Mouse (Mus musculus) heart, embryonic 12.5 days (tissue): ENCODE data around the gene Pde7b. TPM values are rescaled to one million over a fixed set of nuclear protein-coding genes. Genes with fewer than 3 reads are reported as not detected.

Experiments
- ATAC-seq: fragments of 200-750 bp; cut with Nextera tagmentation; 2 replicates; pipeline ENCODE4 v1.8.0; 2017; ENCODE audit warnings: moderate TSS enrichment, moderate library complexity; ENCODE audit not compliant: insufficient number of reproducible peaks, low FRiP score
- H3K27ac ChIP-seq: fragments of 300-500 bp; sonication (generic); 2 replicates; pipeline ENCODE4 v1.5.1; 2016; ENCODE audit warnings: mild to moderate bottlenecking, moderate library complexity; ENCODE audit not compliant: poor library complexity, severe bottlenecking
- H3K27me3 ChIP-seq: fragments of 300-500 bp; sonication (generic); replicated peaks from 2 replicates; pipeline ENCODE4 v1.6.1; 2016; ENCODE audit warnings: mild to moderate bottlenecking, moderate library complexity
- H3K36me3 ChIP-seq: fragments of 300-500 bp; sonication (generic); 2 replicates; pipeline ENCODE4 v1.6.1; 2016; ENCODE audit warnings: mild to moderate bottlenecking, moderate library complexity
- H3K4me1 ChIP-seq: fragments of 300-500 bp; sonication (generic); replicated peaks from 2 replicates; pipeline ENCODE4 v1.6.1; 2016; ENCODE audit warnings: mild to moderate bottlenecking
- H3K4me2 ChIP-seq: fragments of 300-500 bp; sonication (generic); 2 replicates; pipeline ENCODE4 v1.6.1; 2016; ENCODE audit warnings: mild to moderate bottlenecking, moderate library complexity
- H3K4me3 ChIP-seq: fragments of 300-500 bp; sonication (generic); 2 replicates; pipeline ENCODE4 v1.5.1; 2016; ENCODE audit warnings: mild to moderate bottlenecking
- H3K9ac ChIP-seq: fragments of 300-500 bp; sonication (generic); 2 replicates; pipeline ENCODE4 v1.6.1; 2016; ENCODE audit warnings: mild to moderate bottlenecking, moderate library complexity
- H3K9me3 ChIP-seq: fragments of 300-500 bp; sonication (generic); replicated peaks from 2 replicates; pipeline ENCODE4 v1.6.1; 2016; ENCODE audit warnings: mild to moderate bottlenecking, moderate library complexity
- WGBS: fragments of 180-500 bp; shearing (Covaris S2); methylation state at CpG from one replicate; pipeline ENCODE4 v1.1.7; 2016; 5-methylcytosine and 5-hydroxymethylcytosine counted together
- polyA plus RNA-seq: library from polyadenylated mRNA; unstranded; fragments of >200 nt; fragmentation: Nextera tagmentation; extraction: Ambion mirVana; gene quantifications from 2 replicates; pipeline ENCODE4 v1.2.1, GENCODE M21; 2016

The Pde7b gene
- polyA plus RNA-seq, 1 experiment from 2014 or later, result 16.3 TPM

GRCm38 (mm10) chr10:20513461-20513860, 211.4 kb downstream of the Pde7b start:
- no peak overlapping the region for H3K4me2 ChIP-seq
- WGBS, result 77% methylated on average over 5 of the region's 5 CpGs
- no peaks in the 10 kb centered on the region for H3K27me3 ChIP-seq
- H3K4me3 ChIP-seq, result no peak overlapping the region
- no peak overlapping the region for H3K9ac ChIP-seq
- peaks cover 17% of the 10 kb centered on the region for H3K4me1 ChIP-seq
- no peaks in the 10 kb centered on the region for H3K36me3 ChIP-seq
- ATAC-seq, result no peak
- no peak overlapping the region for H3K27ac ChIP-seq
- H3K9me3 ChIP-seq, result no peaks in the 10 kb centered on the region

GRCm38 (mm10) chr10:20509819-20510218, 215.1 kb downstream of the Pde7b start:
- Histone ChIP-seq H3K9me3 (no peaks in the 10 kb centered on the region), H3K4me1 (peaks cover 22% of the 10 kb centered on the region; the same call in 1 of the 2 replicates), H3K36me3 (no peaks in the 10 kb centered on the region), H3K4me3 (no peak overlapping the region), H3K9ac (no peak overlapping the region), H3K27me3 (no peaks in the 10 kb centered on the region), H3K4me2 (no peak overlapping the region), H3K27ac (no peak overlapping the region)
- WGBS, result 79% methylated on average over 4 of the region's 4 CpGs
- no peak for ATAC-seq

GRCm38 (mm10) chr10:20508497-20508896, 216.4 kb downstream of the Pde7b start:
- H3K36me3 ChIP-seq, result no peaks in the 10 kb centered on the region
- peaks cover 19% of the 10 kb centered on the region; the same call in 1 of the 2 replicates for H3K4me1 ChIP-seq
- no peak overlapping the region for H3K9ac ChIP-seq
- ATAC-seq, result no peak
- H3K4me2 ChIP-seq, result no peak overlapping the region
- no peaks in the 10 kb centered on the region for H3K9me3 ChIP-seq
- no peaks in the 10 kb centered on the region for H3K27me3 ChIP-seq
- 65% methylated on average over 3 of the region's 3 CpGs for WGBS
- H3K4me3 ChIP-seq, result no peak overlapping the region
- H3K27ac ChIP-seq, result no peak overlapping the region

GRCm38 (mm10) chr10:20507732-20508412, 217.0 kb downstream of the Pde7b start:
- no peaks in the 10 kb centered on the region for H3K9me3 ChIP-seq
- no peaks in the 10 kb centered on the region for H3K36me3 ChIP-seq
- H3K9ac ChIP-seq, result no peak overlapping the region
- no peak overlapping the region for H3K4me3 ChIP-seq
- H3K4me2 ChIP-seq, result no peak overlapping the region
- WGBS, result 46% methylated on average over 9 of the region's 9 CpGs
- ATAC-seq, result no peak
- H3K4me1 ChIP-seq, result peaks cover 22% of the 10 kb centered on the region
- no peak overlapping the region for H3K27ac ChIP-seq
- H3K27me3 ChIP-seq, result no peaks in the 10 kb centered on the region

GRCm38 (mm10) chr10:20507069-20507468, 217.8 kb downstream of the Pde7b start:
- WGBS, result 78% methylated on average over 2 of the region's 2 CpGs
- peaks cover 30% of the 10 kb centered on the region for H3K4me1 ChIP-seq
- H3K27ac ChIP-seq, result no peak overlapping the region
- no peak overlapping the region for H3K4me2 ChIP-seq
- H3K9ac ChIP-seq, result no peak overlapping the region
- no peak overlapping the region for H3K4me3 ChIP-seq
- no peaks in the 10 kb centered on the region for H3K27me3 ChIP-seq
- H3K36me3 ChIP-seq, result no peaks in the 10 kb centered on the region
- no peaks in the 10 kb centered on the region for H3K9me3 ChIP-seq
- ATAC-seq, result no peak

GRCm38 (mm10) chr10:20505454-20505853, 219.4 kb downstream of the Pde7b start:
- no peak overlapping the region for H3K4me2 ChIP-seq
- H3K36me3 ChIP-seq, result no peaks in the 10 kb centered on the region
- no peak overlapping the region for H3K9ac ChIP-seq
- no peak for ATAC-seq
- peaks cover 32% of the 10 kb centered on the region for H3K4me1 ChIP-seq
- H3K4me3 ChIP-seq, result no peak overlapping the region
- no peaks in the 10 kb centered on the region for H3K27me3 ChIP-seq
- 83% methylated on average over 10 of the region's 10 CpGs for WGBS
- H3K9me3 ChIP-seq, result no peaks in the 10 kb centered on the region
- no peak overlapping the region for H3K27ac ChIP-seq

- H3K9me3 ChIP-seq, result no peaks in the 10 kb centered on the region
- H3K27ac ChIP-seq, result no peak overlapping the region
- WGBS, result 77% methylated on average over 3 of the region's 3 CpGs
- no peaks in the 10 kb centered on the region for H3K27me3 ChIP-seq
- H3K9ac ChIP-seq, result no peak overlapping the region
- H3K4me3 ChIP-seq, result no peak overlapping the region
- ATAC-seq, result no peak
- peaks cover 32% of the 10 kb centered on the region for H3K4me1 ChIP-seq
- H3K36me3 ChIP-seq, result no peaks in the 10 kb centered on the region
- no peak overlapping the region for H3K4me2 ChIP-seq
Measured at GRCm38 (mm10) chr10:20504800-20505199, 220.1 kb downstream of the Pde7b start.

- 80% methylated on average over 17 of the region's 17 CpGs for WGBS
Measured at GRCm38 (mm10) chr10:20503265-20504025, 221.4 kb downstream of the Pde7b start.

GRCm38 (mm10) chr10:20501221-20501620, 223.7 kb downstream of the Pde7b start:
- Histone ChIP-seq H3K27me3 (no peaks in the 10 kb centered on the region), H3K27ac (no peak overlapping the region), H3K4me1 (peaks cover 19% of the 10 kb centered on the region), H3K36me3 (no peaks in the 10 kb centered on the region), H3K9ac (no peak overlapping the region), H3K4me2 (no peak overlapping the region), H3K4me3 (no peak overlapping the region), H3K9me3 (no peaks in the 10 kb centered on the region)
- no peak for ATAC-seq
- WGBS, result 85% methylated on average over 6 of the region's 6 CpGs

More at GRCm38 (mm10) chr10:20503265-20504025, 221.4 kb downstream of the Pde7b start:
- H3K27me3 ChIP-seq, result no peaks in the 10 kb centered on the region
- no peaks in the 10 kb centered on the region for H3K36me3 ChIP-seq
- H3K4me2 ChIP-seq, result no peak overlapping the region
- H3K9me3 ChIP-seq, result no peaks in the 10 kb centered on the region
- H3K27ac ChIP-seq, result no peak overlapping the region
- peaks cover 32% of the 10 kb centered on the region for H3K4me1 ChIP-seq
- no peak overlapping the region for H3K9ac ChIP-seq
- no peak overlapping the region for H3K4me3 ChIP-seq
- ATAC-seq, result no peak

GRCm38 (mm10) chr10:20495051-20495450, 229.8 kb downstream of the Pde7b start:
- WGBS, result 86% methylated on average over 4 of the region's 4 CpGs

GRCm38 (mm10) chr10:20493826-20494455, 230.9 kb downstream of the Pde7b start:
- Histone ChIP-seq H3K4me3 (no peak overlapping the region), H3K9me3 (no peaks in the 10 kb centered on the region), H3K27me3 (no peaks in the 10 kb centered on the region), H3K36me3 (no peaks in the 10 kb centered on the region), H3K27ac (no peak overlapping the region), H3K4me2 (no peak overlapping the region), H3K4me1 (peaks cover 38% of the 10 kb centered on the region), H3K9ac (no peak overlapping the region)
- ATAC-seq, result no peak
- WGBS, result 72% methylated on average over 5 of the region's 5 CpGs

More at GRCm38 (mm10) chr10:20495051-20495450, 229.8 kb downstream of the Pde7b start:
- Histone ChIP-seq H3K9ac (no peak overlapping the region), H3K27ac (no peak overlapping the region), H3K9me3 (no peaks in the 10 kb centered on the region), H3K4me3 (no peak overlapping the region), H3K27me3 (no peaks in the 10 kb centered on the region), H3K4me2 (no peak overlapping the region), H3K4me1 (peaks cover 33% of the 10 kb centered on the region), H3K36me3 (no peaks in the 10 kb centered on the region)
- no peak for ATAC-seq
